Mouse (Mus musculus): ENCODE data around the gene Bnip2.

Bnip2 gene

DNA sequence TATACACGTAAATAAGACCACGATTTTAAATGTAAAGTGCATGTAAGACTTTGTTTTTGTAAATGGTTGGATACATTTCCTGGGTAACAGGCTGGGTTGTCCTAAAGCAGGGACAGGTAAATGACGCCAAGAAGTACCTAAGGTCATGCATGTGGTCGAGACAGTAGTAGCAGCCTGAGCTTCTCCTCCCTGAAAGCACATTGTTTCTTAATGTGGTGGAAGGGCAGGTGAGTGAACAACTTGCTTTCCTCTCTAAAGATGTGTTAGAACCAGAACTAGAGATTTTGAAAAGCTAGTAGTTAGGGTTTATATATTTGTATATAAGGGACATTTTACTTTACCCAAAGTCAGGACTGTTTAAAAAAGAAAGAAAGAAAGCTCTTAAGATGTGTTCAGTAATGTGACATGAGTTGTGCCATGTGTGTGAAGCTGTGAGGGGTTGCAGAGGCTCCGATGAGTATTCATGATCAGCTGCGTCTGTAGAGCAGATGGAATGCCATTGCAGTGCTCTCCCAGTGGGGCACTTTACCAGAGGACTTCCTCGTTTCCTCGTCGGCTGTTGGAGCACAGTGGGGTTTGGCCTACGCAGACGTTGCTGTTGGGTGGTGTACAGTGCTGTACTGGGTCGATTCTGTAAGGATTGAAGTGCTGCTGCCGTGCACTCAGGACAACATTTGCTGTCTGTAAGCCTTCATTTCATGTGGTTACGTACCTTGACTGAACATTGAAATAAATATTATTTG is 18.4 kb downstream of the Bnip2 start:
- in situ Hi-C loops (cut with MboI; ENCODE audit: low pct_unique_long_range_greater_than_20kb in 1 of 2, low sequenced_read_pairs in 2 of 2, unreplicated experiment in 1 of 2), result no loop called here

DNA sequence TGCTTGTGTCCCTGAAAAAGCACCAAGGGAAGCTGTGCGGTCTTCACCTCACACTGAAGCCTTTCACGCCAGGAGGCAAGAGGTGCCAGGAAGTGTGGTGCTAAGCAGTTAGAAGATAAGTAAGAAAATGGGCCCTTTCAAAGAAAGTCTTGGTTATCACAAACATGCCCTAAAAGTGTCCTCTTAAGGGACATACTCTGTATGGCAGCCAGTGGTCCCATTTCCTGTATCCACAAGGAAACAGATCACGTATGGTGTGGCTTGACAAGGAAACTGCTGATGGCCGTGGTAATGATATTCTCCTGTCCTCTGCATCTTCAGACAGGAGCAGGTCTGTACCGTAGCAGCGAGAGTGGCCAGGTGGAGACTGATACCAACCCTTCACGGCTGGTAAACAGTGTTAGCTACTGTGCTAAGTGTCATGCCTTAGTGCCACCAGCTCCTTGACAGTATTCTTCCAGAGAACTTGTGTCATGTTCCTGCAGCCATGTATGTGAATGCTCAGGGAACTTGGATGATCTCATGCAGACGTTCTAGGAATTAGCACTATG is 20.6 kb downstream of the Bnip2 start:
- in situ Hi-C loops (cut with MboI; ENCODE audit: low pct_unique_long_range_greater_than_20kb in 1 of 2, low sequenced_read_pairs in 2 of 2, unreplicated experiment in 1 of 2), result no loop called here

DNA sequence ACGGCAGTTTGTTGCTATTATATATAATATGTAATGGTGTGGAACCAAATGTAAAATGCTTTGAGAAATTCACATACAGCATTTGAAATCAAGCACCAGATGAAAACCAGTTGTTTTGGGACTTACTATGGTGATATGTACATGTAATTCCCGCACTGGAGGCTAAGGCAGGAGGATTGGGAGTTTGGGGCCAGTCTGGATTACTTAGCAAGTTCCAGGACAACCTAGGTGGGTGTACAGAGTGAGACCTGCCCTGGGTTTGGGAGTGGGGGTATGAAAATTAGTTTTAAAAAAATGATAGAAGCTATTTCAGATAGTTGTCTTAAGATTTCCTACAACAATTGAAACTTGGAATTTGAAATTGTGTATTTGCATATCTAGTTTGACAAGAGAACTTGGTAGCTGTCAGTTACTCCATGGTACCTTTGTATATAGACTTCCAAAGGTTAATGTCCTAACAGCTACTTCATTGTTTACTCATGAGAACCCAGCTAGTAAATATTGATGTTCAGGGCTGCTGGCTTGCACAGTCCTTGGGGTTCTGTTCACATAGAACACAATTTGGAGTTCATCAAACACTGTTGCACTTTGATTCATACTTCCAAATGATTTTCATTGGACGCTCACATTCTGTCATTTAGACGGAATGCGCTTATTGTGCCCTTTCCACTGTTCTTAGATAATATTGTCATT is 21.7 kb downstream of the Bnip2 start:
- in situ Hi-C loops (cut with MboI; ENCODE audit: low pct_unique_long_range_greater_than_20kb in 1 of 2, low sequenced_read_pairs in 2 of 2, unreplicated experiment in 1 of 2), result no loop called here

DNA sequence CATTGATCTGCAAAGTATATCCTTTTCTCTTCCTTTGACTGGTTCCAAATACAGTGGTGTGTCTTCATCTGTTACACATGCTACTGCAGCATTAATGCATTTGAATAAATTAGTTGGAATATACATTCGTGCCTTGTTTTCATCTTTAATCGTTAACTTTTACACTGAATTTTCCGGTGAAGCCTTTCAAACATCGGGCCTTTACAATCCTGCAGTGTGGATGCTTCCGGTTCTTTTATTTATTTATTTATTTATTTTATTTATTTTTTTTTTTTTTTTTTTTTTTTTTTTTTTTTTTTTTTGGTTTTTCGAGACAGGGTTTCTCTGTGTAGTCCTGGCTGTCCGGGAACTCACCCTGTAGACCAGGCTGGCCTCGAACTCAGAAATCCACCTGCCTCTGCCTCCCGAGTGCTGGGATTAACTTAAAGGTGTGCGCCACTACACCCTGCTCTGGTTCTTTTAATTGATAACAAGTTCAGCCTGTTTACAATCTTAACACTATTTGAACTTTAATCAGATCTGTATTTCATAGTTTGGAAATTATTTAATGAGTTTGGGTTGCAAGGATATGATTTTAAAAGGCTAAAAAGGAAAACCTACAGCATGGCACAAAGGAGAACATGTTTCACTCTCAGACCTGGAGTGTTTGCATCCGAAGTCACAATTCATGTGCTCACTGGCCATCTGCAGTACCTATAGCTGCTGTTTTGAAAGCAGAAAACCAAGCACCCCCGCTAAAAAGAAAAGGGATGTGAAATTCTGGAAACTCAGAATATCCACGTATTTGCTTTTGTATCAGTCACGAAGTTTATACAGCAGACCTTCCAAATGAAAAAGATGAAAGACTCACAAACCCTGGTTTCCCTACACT is 22.5 kb downstream of the Bnip2 start:
- in situ Hi-C loops (cut with MboI; ENCODE audit: low pct_unique_long_range_greater_than_20kb in 1 of 2, low sequenced_read_pairs in 2 of 2, unreplicated experiment in 1 of 2), result no loop called here

DNA sequence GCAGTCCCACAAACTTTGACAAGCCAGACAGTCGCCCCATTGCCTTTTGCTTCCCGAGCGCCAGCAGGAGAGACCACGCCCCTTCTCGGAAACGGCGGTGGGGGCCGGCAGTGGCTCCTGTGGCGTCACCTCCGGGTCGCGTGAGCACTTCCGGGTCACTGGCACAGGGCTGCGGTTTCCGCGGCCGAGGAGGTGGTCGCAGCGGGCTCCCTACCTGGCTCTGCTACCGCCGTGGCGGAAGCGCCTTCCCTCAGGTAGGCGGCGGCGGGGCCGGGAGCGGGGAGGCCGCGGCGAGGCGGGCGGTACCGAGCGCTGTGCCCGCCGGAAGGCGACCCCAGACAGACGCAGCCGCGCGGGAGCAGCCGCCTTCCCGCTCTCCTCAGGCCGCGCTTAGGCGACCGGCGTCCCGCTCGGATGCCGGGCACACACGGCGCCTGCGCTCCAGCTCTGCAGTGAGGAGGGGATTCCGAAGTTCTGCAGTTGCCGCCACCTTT is 23.2 kb downstream of the Bnip2 start, which contains the start of gene Gtf2a2:
Gene Gtf2a2 (plus strand): TSS at position 143 of the 494 bp plus-strand sequence.
- in situ Hi-C loops (cut with MboI; ENCODE audit: low pct_unique_long_range_greater_than_20kb in 1 of 2, low sequenced_read_pairs in 2 of 2, unreplicated experiment in 1 of 2), result no loop called here

DNA sequence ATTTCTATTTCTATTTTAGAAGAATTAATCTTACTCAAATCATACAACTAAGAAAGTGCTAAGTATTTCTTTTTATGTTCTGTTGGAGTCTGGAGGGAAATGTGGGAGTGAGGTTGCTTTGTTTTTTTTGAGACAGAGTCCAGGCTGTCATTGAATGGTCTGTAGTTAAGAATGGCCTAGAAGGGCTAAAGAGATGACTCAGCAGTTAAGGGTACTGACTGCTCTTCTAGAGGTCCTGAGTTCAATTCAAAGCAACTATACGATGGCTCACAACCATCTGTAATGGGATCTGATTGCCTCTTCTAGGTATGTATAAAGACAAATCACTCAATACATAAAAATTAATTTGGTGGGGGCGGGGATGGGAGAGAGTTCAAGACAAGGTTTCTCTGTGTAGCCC is 26.4 kb downstream of the Bnip2 start:
- in situ Hi-C loops (cut with MboI; ENCODE audit: low pct_unique_long_range_greater_than_20kb in 1 of 2, low sequenced_read_pairs in 2 of 2, unreplicated experiment in 1 of 2), result no loop called here

DNA sequence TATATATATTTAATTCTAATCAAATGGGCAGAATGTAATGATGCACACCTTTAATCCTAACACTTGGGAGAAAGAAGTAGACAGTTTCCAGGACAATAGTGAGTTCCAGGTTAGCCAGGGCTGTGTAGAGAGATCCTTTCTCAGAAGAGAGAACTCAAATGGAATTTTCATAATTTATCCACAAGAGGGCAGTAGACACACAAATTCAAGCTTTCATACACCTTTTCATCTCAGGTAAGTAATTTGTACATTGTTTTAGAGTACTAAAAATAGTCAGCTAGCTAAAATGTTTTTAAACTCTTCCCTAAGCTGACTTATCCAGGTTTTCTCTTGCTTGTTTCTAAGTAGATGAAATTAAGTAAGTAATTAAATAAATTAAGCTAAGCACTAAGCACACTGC is 29.6 kb downstream of the Bnip2 start:
- in situ Hi-C loops (cut with MboI; ENCODE audit: low pct_unique_long_range_greater_than_20kb in 1 of 2, low sequenced_read_pairs in 2 of 2, unreplicated experiment in 1 of 2), result no loop called here

DNA sequence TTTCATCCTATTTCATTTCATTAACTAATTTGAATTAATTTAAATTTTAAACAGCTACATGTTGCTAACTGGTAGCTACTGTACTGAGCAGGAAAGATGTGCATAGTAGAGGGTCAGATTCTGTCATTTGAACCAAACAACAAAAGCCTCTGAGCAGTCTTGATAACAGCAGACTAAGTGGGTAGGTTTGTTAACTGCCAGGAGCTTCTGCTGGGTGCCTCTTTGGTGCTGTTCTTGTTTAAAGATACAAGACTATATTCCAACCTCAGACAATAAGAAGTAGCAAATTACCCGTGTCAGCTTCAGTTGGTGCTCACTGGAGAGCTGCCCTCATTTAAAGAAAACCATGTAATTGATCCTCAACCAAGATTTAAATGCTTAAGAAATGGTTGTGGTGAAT is 32.3 kb downstream of the Bnip2 start:
- in situ Hi-C loops (cut with MboI; ENCODE audit: low pct_unique_long_range_greater_than_20kb in 1 of 2, low sequenced_read_pairs in 2 of 2, unreplicated experiment in 1 of 2), result loop anchor here in 1 of 2 experiments (10.0 kb wide), 1 partner anchor 63 kb away; no protein-coding TSS in a partner anchor

DNA sequence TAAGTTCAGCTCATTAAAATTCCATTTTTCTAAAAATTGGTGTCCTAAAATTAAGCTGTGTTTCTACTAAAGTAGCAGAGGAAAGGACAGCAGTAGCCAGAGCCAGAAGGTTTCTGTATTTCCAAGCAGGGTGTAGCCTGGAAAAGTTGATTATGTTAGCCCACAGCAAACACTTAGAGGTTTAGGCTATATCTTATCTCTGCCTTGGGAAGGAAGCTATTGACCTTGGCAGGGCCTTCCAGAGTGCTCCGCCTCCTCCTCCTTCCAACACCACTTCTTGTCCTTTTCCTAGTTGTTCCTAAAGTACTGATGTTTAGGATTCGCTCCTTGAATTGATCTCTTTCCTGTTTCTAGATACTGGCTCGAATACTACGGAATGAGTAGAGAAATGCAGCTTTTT is 32.8 kb downstream of the Bnip2 start:
- in situ Hi-C loops (cut with MboI; ENCODE audit: low pct_unique_long_range_greater_than_20kb in 1 of 2, low sequenced_read_pairs in 2 of 2, unreplicated experiment in 1 of 2), result loop anchor here in 1 of 2 experiments (10.0 kb wide), 1 partner anchor 63 kb away; no protein-coding TSS in a partner anchor

DNA sequence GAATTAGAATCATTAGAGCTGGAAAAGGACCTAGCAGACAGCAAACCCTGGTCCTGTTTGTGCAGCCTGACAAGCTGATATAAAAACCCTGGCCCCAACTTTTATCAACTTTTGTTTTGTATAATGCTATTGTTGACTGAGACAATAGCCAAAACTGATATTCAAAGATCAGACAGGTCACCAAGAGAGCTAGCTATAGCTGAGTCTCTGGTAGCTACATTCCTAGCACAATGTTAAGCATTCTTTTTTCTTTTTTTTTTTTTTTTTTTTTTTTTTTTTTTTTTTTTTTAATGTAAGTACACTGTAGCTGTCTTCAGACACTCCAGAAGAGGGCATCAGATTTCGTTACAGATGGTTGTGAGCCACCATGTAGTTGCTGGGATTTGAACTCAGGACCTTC is 34.3 kb downstream of the Bnip2 start:
- in situ Hi-C loops (cut with MboI; ENCODE audit: low pct_unique_long_range_greater_than_20kb in 1 of 2, low sequenced_read_pairs in 2 of 2, unreplicated experiment in 1 of 2), result loop anchor here in 1 of 2 experiments (10.0 kb wide), 1 partner anchor 61 kb away; no protein-coding TSS in a partner anchor

DNA sequence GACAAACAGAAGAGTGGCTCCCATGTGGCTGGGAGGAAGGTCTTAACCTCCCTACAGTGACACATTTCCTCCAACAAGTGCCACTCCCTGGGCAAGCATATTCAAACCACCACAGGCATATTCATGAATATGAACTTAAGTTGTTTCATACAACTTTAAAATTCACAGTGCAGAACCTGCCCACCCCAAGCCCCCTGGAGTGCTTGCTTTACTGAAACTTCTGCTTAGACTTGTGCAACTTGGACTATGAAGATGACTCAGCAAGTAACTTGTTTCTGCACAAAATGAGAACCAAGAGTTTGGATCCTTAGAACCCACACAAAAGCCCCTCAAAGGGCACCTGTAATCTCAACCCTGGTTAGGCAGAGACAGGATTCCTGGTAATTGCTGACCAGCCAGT is 35.4 kb downstream of the Bnip2 start:
- in situ Hi-C loops (cut with MboI; ENCODE audit: low pct_unique_long_range_greater_than_20kb in 1 of 2, low sequenced_read_pairs in 2 of 2, unreplicated experiment in 1 of 2), result loop anchor here (5.0 to 10.0 kb wide), 2 partner anchors 53 to 60 kb away; no protein-coding TSS in a partner anchor

DNA sequence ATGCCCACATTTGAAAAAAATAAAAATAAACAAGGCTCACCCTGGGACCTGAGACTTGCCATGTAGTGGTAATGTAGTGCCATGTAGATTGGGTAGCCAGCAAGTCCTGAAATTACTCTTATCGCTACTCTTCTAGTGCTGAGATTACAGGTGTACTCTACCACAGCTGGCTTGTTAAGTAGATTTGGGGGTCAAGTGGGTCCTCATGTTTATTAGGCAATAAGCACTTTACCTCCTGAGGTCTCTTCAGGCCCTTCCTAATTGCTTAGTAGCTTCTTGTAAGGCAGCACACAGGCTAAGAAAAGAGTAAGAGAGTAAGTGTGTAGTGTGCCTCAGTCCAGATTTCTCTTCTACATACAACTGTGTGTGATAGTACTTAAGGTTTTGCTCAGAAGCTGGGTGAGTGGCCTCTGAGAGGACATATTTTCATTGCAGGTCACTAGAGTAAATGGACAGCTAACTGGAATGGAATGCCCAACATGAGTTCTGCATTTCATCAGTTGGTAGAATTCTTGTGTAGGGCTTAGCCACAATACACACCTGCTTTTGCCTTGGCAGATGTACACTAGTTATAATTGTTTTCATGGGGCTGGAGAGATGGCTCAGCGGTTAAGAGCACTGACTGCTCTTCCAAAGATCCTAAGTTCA is 36.2 kb downstream of the Bnip2 start:
- in situ Hi-C loops (cut with MboI; ENCODE audit: low pct_unique_long_range_greater_than_20kb in 1 of 2, low sequenced_read_pairs in 2 of 2, unreplicated experiment in 1 of 2), result loop anchor here (5.0 to 10.0 kb wide), 2 partner anchors 52 to 59 kb away; no protein-coding TSS in a partner anchor

DNA sequence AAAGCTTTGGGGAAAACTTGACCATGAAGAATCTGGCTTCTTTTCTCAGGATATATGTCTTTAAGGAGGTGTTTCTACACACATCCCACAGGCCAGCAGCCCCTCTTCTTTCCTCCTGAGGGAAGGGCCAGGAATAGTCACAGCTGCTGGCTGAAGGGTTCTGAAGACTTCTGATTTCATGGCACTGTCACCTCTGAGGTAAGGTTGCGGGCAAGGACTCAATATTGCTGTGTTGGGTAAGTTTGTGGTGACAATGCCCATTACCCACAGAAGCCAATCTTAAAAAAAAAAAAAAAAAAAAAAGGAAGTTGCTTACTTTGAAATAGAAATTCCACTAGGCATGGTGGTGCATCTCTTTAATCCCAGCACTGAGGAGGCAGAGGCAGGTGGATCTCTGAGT is 42.9 kb downstream of the Bnip2 start:
- in situ Hi-C loops (cut with MboI; ENCODE audit: low pct_unique_long_range_greater_than_20kb in 1 of 2, low sequenced_read_pairs in 2 of 2, unreplicated experiment in 1 of 2), result no loop called here

DNA sequence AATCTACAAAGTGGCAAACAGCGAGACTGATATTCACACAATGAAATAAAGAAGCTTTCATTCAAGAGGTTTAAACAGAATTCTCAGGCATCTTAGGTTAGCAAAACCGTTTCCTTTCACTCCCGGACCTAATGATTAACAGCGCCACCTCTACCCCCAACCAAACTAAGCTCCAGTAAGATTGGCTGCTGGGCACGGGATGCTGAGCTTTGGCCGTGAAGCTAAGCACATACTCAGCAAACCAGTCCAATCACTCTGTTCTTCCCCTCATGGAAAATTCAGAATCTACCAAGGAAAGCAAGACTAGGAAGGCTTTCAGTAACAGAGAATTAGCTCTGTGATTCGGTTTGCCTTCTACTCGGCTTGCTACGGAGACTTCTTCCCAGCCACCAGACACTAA is 43.8 kb downstream of the Bnip2 start:
- in situ Hi-C loops (cut with MboI; ENCODE audit: low pct_unique_long_range_greater_than_20kb in 1 of 2, low sequenced_read_pairs in 2 of 2, unreplicated experiment in 1 of 2), result no loop called here

DNA sequence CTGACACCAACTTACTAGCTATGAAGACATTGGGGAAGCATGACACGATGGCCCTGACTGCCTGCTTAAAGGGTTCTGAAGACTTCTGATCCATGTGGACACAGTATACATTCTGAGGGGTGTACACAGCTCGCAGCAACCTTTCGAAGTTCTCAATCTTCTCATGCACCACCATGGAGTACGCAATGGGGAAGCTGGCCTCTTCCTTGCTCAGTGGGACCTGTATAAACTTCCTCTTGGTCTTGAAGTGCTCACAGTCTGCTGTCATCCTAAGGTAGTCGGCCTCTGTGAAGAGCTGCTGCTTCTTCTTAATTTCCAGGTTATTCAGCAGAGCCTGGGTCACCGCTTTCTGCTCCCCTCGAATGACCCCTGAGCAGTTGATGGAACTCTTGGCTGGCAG is 45.4 kb downstream of the Bnip2 start:
- in situ Hi-C loops (cut with MboI; ENCODE audit: low pct_unique_long_range_greater_than_20kb in 1 of 2, low sequenced_read_pairs in 2 of 2, unreplicated experiment in 1 of 2), result no loop called here

DNA sequence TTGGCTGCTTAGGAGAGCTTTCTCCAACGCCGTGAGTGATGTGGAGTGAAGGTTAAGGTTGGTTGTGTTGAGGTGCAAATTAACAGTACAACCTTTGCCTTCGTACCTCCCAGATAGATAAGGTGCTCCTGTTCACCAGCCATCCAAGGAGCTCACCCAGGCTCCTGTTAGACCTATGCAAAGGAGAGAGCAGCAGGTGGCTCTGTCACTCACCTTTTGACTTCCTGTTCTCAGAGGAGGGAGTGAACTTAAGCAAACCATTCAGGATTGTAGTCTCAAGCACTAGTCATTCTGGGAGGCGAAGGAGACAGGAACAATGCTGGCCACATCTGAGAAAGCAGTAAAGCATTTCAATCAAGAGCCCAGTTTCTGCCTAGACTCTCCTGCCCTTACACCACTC is 47.4 kb downstream of the Bnip2 start:
- in situ Hi-C loops (cut with MboI; ENCODE audit: low pct_unique_long_range_greater_than_20kb in 1 of 2, low sequenced_read_pairs in 2 of 2, unreplicated experiment in 1 of 2), result no loop called here

DNA sequence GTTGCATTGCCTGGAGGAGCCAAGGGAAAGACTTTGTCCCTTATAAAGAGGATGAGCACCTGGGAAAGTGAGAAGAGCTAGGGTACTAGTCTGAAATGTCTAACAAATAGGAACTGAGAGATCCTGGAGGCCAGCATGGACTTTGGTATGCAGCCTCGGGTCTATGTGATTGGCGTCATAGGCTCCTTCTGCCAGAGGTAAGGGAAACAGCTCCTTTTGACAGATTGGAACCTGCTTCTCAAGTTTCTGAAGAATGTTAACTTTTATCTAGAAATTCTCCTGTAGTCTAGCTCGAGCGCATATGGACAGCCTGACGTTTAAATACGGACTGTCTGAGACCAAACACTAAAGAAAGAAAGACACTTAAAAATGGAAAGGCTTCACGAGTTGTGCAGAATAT is 48.7 kb downstream of the Bnip2 start, which contains the start of gene Gcnt3:
Gene Gcnt3 (minus strand): TSS at position 101 of the 400 bp plus-strand sequence.
- in situ Hi-C loops (cut with MboI; ENCODE audit: low pct_unique_long_range_greater_than_20kb in 1 of 2, low sequenced_read_pairs in 2 of 2, unreplicated experiment in 1 of 2), result no loop called here

Data from mouse embryonic stem cell (cell line).